Mouse (Mus musculus) heart, embryonic 16.5 days (tissue): ENCODE results near the gene Prpf18. TPM values are rescaled to one million over a fixed set of nuclear protein-coding genes. Genes with fewer than 3 reads are reported as not detected.

Source experiments
- ATAC-seq: fragments of 200-750 bp; cut with Nextera tagmentation; replicated peaks from 2 replicates; pipeline ENCODE4 v1.8.0; 2017; ENCODE audit warnings: moderate number of reproducible peaks; ENCODE audit not compliant: insufficient read depth, low FRiP score; ENCODE audit errors: extremely low read depth
- H3K27ac ChIP-seq: fragments of 300-500 bp; sonication (generic); 2 replicates; pipeline ENCODE4 v1.5.1; 2014; ENCODE audit warnings: mild to moderate bottlenecking, low read length, control low read depth, moderate library complexity
- H3K27me3 ChIP-seq: fragments of 300-500 bp; sonication (generic); 2 replicates; pipeline ENCODE4 v1.6.1; 2014; ENCODE audit warnings: low read length, mixed read lengths; ENCODE audit not compliant: control insufficient read depth, insufficient read depth
- H3K36me3 ChIP-seq: fragments of 300-500 bp; sonication (generic); 2 replicates; pipeline ENCODE4 v1.6.1; 2014; ENCODE audit not compliant: control insufficient read depth, insufficient read depth
- H3K4me1 ChIP-seq: fragments of 300-500 bp; sonication (generic); 2 replicates; pipeline ENCODE4 v1.6.1; 2014; ENCODE audit warnings: low read length, mixed read lengths; ENCODE audit not compliant: control insufficient read depth, insufficient read depth
- H3K4me2 ChIP-seq: fragments of 300-500 bp; sonication (generic); 2 replicates; pipeline ENCODE4 v1.6.1; 2014; ENCODE audit warnings: low read depth, mild to moderate bottlenecking, control low read depth, low read length
- H3K4me3 ChIP-seq: fragments of 300-500 bp; sonication (generic); 2 replicates; pipeline ENCODE4 v1.5.1; 2014; ENCODE audit warnings: mild to moderate bottlenecking, control low read depth, low read length
- H3K9ac ChIP-seq: fragments of 300-500 bp; sonication (generic); 2 replicates; pipeline ENCODE4 v1.6.1; 2014; ENCODE audit warnings: low read length, control low read depth
- H3K9me3 ChIP-seq: fragments of 300-500 bp; sonication (generic); replicated peaks from 2 replicates; pipeline ENCODE4 v1.6.1; 2016; ENCODE audit warnings: low read length; ENCODE audit not compliant: control insufficient read depth
- WGBS: fragments of 180-500 bp; shearing (Covaris S2); extraction: QIAGEN DNeasy Blood & Tissue Kit; methylation state at CpG from one replicate; pipeline ENCODE4 v1.1.7; 2014; 5-methylcytosine and 5-hydroxymethylcytosine counted together
- polyA plus RNA-seq: library from polyadenylated mRNA; unstranded; fragments of >200 nt; fragmentation: Nextera tagmentation; extraction: Ambion mirVana; gene quantifications from 2 replicates; pipeline ENCODE4 v1.2.1, GENCODE M21; 2015

Prpf18 gene
- polyA plus RNA-seq, 1 experiment from 2014 or later: 34.2 TPM

DNA sequence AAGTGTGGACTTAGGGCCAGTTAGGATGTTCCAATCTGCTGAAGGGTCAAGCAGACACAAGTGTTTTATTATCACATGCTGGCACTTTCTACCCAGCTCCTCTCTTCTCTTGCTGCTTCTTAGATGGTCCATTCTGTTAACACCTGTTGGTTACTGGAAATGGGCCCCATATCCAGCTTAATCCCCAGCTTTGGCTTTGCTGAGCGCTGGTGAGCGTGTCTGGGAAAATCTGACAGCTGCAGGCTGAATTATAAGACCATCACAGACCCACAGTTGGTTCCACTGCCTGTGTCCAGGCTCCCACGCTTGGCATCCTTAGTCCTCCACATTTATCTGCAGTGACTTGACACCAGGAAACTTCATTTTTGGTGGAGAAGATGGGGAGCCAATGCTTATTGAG lies 45.4 kb downstream of the Prpf18 start:
- Histone ChIP-seq H3K27me3 (no peaks in the 10 kb centered on the region), H3K4me1 (peaks cover 4% of the 10 kb centered on the region), H3K36me3 (peaks cover 73% of the 10 kb centered on the region), H3K4me2 (no peak overlapping the region), H3K9ac (no peak overlapping the region), H3K27ac (no peak overlapping the region), H3K9me3 (no peaks in the 10 kb centered on the region), H3K4me3 (no peak overlapping the region)
- no peak for ATAC-seq
- WGBS: 87% methylated on average over 3 of the region's 3 CpGs

DNA sequence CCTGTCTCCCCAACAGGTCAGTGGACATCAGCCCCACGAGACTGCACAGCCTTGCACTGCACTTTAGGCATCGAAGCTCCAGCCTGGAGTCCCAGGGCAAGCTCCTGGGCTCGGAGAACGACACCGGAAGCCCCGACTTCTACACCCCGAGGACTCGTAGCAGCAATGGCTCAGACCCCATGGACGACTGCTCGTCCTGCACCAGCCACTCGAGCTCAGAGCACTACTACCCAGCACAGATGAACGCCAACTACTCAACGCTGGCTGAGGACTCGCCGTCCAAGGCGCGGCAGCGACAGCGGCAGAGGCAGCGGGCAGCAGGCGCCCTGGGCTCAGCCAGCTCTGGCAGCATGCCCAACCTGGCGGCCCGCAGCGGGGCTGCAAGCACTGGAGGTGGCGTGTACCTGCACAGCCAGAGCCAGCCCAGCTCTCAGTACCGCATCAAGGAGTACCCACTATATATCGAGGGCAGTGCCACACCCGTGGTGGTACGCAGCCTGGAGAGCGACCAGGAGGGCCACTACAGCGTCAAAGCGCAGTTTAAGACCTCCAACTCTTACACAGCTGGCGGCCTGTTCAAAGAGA lies 48.5 kb downstream of the Prpf18 start:
- Histone ChIP-seq H3K9ac (no peak overlapping the region), H3K9me3 (no peaks in the 10 kb centered on the region), H3K27me3 (no peaks in the 10 kb centered on the region), H3K4me2 (no peak overlapping the region), H3K36me3 (peaks cover 58% of the 10 kb centered on the region), H3K27ac (no peak overlapping the region), H3K4me3 (no peak overlapping the region), H3K4me1 (peaks cover 13% of the 10 kb centered on the region)
- 79% methylated on average over 33 of the region's 33 CpGs for WGBS
- no peak for ATAC-seq

DNA sequence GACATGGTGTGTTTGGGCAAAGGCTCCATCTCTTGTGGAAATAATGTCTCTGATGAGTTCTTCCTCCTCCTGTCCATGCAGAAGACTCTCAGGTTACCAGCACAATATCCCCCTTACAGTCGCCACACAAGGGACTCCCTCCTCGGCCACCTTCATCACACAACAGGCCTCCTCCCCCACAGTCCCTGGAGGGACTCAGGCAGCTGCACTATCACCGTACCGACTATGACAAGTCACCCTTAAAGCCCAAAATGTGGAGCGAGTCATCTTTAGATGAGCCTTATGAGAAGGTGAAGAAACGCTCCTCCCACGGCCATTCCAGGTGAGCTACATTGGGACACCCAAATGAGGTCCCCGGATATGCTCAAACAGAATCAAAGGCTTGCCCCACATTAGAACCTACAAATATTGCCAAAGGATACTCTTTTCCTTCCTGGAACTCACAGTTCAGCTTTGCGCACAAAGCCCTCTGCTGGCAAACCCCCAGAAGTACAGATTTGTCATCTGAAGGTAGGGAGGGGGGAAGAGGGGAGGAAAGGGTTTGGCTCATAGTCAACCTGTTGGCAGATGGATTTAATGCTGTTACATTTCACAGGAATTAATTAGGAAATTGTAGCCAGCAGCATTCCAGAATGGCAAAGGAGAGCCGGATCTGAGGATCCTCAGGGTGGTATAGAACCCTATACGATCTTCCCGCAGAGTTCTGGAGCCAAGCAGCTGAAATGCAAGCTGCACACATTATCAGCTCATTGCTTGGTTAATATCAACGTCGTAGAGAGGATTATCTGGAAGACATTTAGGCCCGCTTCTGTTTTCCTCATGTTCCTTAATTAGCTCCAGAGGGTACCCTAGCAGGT lies 50.7 kb downstream of the Prpf18 start:
- peaks cover 51% of the 10 kb centered on the region for H3K36me3 ChIP-seq
- peak; percentile 46; the same call in 1 of the 2 replicates for ATAC-seq

DNA sequence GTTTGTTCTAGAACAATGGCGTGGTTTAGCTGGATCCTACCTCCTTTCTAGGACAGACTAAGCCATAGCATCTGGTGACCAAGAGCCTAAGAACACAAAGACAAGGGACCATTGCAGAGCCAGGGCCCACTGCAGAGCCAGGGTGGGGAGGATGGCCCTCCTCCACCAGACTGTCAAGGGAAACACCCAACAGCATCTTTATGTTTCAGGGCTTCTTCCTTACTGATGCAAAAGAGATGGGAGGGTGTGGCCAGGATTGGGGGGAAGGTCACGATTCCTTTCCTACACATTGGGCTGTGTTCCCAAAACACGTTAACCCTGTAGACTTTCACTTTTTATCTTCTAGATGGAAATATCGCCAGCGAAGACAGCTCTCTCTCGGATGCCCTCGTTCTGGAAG lies 54.9 kb downstream of the Prpf18 start:
- Histone ChIP-seq H3K9me3 (no peaks in the 10 kb centered on the region), H3K4me2 (no peak overlapping the region), H3K9ac (no peak overlapping the region), H3K4me3 (no peak overlapping the region), H3K36me3 (peaks cover 35% of the 10 kb centered on the region), H3K27me3 (no peaks in the 10 kb centered on the region), H3K27ac (no peak overlapping the region), H3K4me1 (peaks cover 21% of the 10 kb centered on the region)
- 86% methylated on average over 7 of the region's 7 CpGs for WGBS
- ATAC-seq: no peak

More for the DNA sequence above, 50.7 kb downstream of the Prpf18 start:
- no peak overlapping the region for H3K4me2 ChIP-seq
- no peak overlapping the region for H3K4me3 ChIP-seq
- H3K4me1 ChIP-seq: peaks cover 13% of the 10 kb centered on the region
- WGBS: 37% methylated on average over 15 of the region's 15 CpGs
- no peaks in the 10 kb centered on the region for H3K27me3 ChIP-seq
- H3K9ac ChIP-seq: no peak overlapping the region
- H3K9me3 ChIP-seq: no peaks in the 10 kb centered on the region
- peak overlapping the region; percentile 3 for H3K27ac ChIP-seq

DNA sequence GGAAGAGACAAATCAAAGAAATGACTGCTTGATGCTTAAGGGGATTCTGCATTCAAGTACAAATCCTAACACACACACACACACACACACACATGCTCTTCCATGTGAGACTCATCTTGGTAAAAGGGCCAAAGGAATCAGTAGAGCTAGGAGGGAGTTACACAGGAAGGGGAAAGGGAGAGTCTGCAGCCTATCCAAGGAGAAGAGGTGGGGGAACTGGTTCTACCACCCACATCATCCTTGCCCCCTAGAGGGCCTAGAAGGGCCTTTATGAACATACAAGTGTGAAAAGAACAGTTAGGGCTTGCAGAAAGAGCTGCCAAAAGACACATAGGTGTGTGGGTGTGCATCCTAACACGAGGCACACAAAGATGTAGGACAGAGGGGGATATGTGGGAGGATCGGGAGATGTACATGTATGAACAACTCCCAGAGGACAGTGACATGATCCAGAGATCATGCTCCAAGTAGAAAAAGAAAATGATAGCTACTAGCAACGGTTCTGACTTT lies 58.0 kb downstream of the Prpf18 start:
- H3K36me3 ChIP-seq: peaks cover 49% of the 10 kb centered on the region
- no peak overlapping the region for H3K4me3 ChIP-seq
- H3K4me1 ChIP-seq: peaks cover 8% of the 10 kb centered on the region; the same call in 1 of the 2 replicates
- no peak overlapping the region for H3K9ac ChIP-seq
- no peak for ATAC-seq
- H3K4me2 ChIP-seq: no peak overlapping the region
- H3K27me3 ChIP-seq: no peaks in the 10 kb centered on the region
- 73% methylated on average over 3 of the region's 3 CpGs for WGBS
- no peak overlapping the region; the same call in 1 of the 2 replicates for H3K27ac ChIP-seq
- H3K9me3 ChIP-seq: no peaks in the 10 kb centered on the region

DNA sequence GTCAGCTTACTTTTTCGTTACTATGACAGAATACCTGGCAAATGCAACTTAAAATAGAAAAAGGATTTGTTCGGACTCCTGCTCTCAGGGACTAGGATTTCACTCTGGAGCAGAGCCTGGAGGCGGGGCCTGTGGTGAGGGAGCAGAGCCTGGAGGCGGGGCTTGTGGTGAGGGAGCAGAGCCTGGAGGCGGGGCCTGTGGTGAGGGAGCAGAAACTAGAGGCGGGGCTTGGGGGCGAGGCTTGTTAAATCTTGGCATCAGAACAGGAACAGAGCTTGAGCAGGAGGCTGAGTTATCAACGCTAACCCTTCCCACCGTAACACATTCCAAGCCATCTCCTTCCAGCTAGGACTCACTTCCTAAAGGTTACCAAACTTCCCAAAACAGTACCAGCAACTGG lies 58.5 kb downstream of the Prpf18 start:
- Histone ChIP-seq H3K36me3 (peaks cover 52% of the 10 kb centered on the region), H3K4me2 (no peak overlapping the region), H3K27me3 (no peaks in the 10 kb centered on the region), H3K4me1 (peaks cover 8% of the 10 kb centered on the region; the same call in 1 of the 2 replicates), H3K9me3 (no peaks in the 10 kb centered on the region), H3K9ac (no peak overlapping the region), H3K4me3 (no peak overlapping the region), H3K27ac (peak overlapping the region; percentile 0; the same call in 1 of the 2 replicates)
- 20% methylated on average over 9 of the region's 9 CpGs for WGBS
- peak; percentile 65 for ATAC-seq

DNA sequence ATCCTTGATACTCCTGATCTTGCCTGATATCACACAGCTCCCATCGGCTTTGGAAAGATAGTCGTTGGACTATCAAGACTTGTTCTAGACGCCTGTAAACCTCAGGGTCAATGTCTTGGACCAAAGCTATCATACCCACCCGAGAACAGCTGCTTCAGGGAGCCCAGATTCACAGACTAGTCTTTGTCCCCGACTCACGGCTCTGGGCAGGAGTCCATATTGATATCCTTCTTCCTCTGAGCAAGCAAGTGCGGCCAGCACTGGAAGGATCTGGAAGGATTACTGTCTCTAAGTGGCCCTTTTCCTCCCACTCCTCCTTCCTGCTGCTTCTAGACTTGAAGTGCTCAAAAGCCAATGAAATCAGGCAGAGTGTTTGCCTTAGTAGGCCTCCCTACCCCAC lies 59.2 kb downstream of the Prpf18 start:
- Histone ChIP-seq H3K9ac (no peak overlapping the region), H3K4me3 (no peak overlapping the region), H3K9me3 (no peaks in the 10 kb centered on the region), H3K4me2 (no peak overlapping the region), H3K36me3 (peaks cover 54% of the 10 kb centered on the region), H3K27me3 (no peaks in the 10 kb centered on the region), H3K27ac (peak overlapping the region; percentile 0), H3K4me1 (peaks cover 10% of the 10 kb centered on the region; the same call in 1 of the 2 replicates)
- 73% methylated on average over 7 of the region's 7 CpGs for WGBS
- peak; percentile 20; the same call in 1 of the 2 replicates for ATAC-seq

DNA sequence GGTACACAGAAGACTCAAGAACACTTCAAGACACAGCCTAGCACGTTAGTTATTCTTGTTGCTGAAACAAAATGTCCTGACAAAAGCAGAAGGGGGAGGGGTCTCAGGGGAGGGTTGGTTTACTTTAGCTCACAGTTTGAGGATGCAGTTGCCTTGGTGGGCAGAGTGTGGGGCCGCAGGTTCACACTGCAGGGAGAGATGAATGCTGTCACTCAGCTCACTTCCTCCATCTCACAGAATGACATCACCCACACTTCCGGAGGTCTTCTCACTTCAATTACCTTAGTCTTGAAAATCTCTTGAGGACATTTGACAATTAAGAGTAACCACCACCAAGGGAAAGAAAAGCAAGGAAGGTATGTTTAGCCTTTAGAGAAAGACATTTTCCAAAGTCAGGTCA lies 60.3 kb downstream of the Prpf18 start:
- Histone ChIP-seq H3K4me2 (no peak overlapping the region), H3K4me1 (peaks cover 12% of the 10 kb centered on the region; the same call in 1 of the 2 replicates), H3K4me3 (no peak overlapping the region), H3K27me3 (no peaks in the 10 kb centered on the region), H3K9ac (no peak overlapping the region), H3K9me3 (no peaks in the 10 kb centered on the region), H3K36me3 (peaks cover 54% of the 10 kb centered on the region), H3K27ac (peak overlapping the region; percentile 0; the same call in 1 of the 2 replicates)
- WGBS: 79% methylated on average over 3 of the region's 3 CpGs
- no peak for ATAC-seq
